Mouse (Mus musculus): ENCODE data around the gene Ndel1. TPM values are rescaled to one million over a fixed set of nuclear protein-coding genes. Genes with fewer than 3 reads are reported as not detected.

Gene Ndel1
- polyA plus RNA-seq, 1 experiment from 2014 or later: 57.4 TPM

- Histone ChIP-seq H3K36me3 (replicated peaks) (peaks cover 47% of the 10 kb centered on the region), H3K4me1 (peaks cover 14% of the 10 kb centered on the region), H3K4me3 (peak overlapping the region; percentile 99), H3K27ac (replicated peaks) (peak overlapping the region; percentile 99), H3K9me3 (no peaks in the 10 kb centered on the region), H3K27me3 (replicated peaks; ENCODE audit: low read depth, poor library complexity, severe bottlenecking) (no peaks in the 10 kb centered on the region; the same call in 1 of the 2 replicates)
- 1% methylated on average over 10 of the region's 10 CpGs for WGBS
- no peak for DNase-seq (ENCODE audit: low spot score)
Measured at GRCm38 (mm10) chr11:68902047-68902364, 30.3 kb upstream of the Ndel1 start.

- Histone ChIP-seq H3K36me3 (replicated peaks) (peaks cover 42% of the 10 kb centered on the region), H3K9me3 (no peaks in the 10 kb centered on the region), H3K27me3 (replicated peaks; ENCODE audit: low read depth, poor library complexity, severe bottlenecking) (no peaks in the 10 kb centered on the region; the same call in 1 of the 2 replicates), H3K4me3 (peak within 1 kb of the TSS; percentile 99), H3K4me1 (peaks cover 14% of the 10 kb centered on the region), H3K27ac (replicated peaks) (peak within 1 kb of the TSS; percentile 99)
- WGBS: under 1% methylated on average over 52 of the region's 52 CpGs
- peak; percentile 98 for DNase-seq (ENCODE audit: low spot score)
Measured at GRCm38 (mm10) chr11:68901351-68902046, 29.8 kb upstream of the Ndel1 start, which contains the start of gene Rpl26. Rpl26 (plus strand) TSS chr11:68901583.

GRCm38 (mm10) chr11:68900519-68901350, 29.1 kb upstream of the Ndel1 start:
- peak overlapping the region; percentile 99 for H3K4me3 ChIP-seq
- DNase-seq (ENCODE audit: low spot score): no peak
- WGBS: 24% methylated on average over 31 of the region's 31 CpGs
- H3K36me3 ChIP-seq (replicated peaks): peaks cover 35% of the 10 kb centered on the region
- H3K4me1 ChIP-seq: peaks cover 14% of the 10 kb centered on the region
- no peaks in the 10 kb centered on the region; the same call in 1 of the 2 replicates for H3K27me3 ChIP-seq (replicated peaks; ENCODE audit: low read depth, poor library complexity, severe bottlenecking)
- peak overlapping the region; percentile 99 for H3K27ac ChIP-seq (replicated peaks)
- H3K9me3 ChIP-seq: no peaks in the 10 kb centered on the region

GRCm38 (mm10) chr11:68899815-68900214, 28.2 kb upstream of the Ndel1 start:
- Histone ChIP-seq H3K4me3 (no peak overlapping the region), H3K9me3 (no peaks in the 10 kb centered on the region), H3K36me3 (replicated peaks) (peaks cover 25% of the 10 kb centered on the region), H3K4me1 (peaks cover 14% of the 10 kb centered on the region), H3K27ac (replicated peaks) (no peak overlapping the region), H3K27me3 (replicated peaks; ENCODE audit: low read depth, poor library complexity, severe bottlenecking) (no peaks in the 10 kb centered on the region; the same call in 1 of the 2 replicates)
- 87% methylated on average over 8 of the region's 8 CpGs for WGBS
- DNase-seq (ENCODE audit: low spot score): no peak

GRCm38 (mm10) chr11:68898790-68899189, 27.1 kb upstream of the Ndel1 start:
- 90% methylated on average over 6 of the region's 6 CpGs for WGBS
- Histone ChIP-seq H3K27ac (replicated peaks) (no peak overlapping the region), H3K4me3 (no peak overlapping the region), H3K36me3 (replicated peaks) (peaks cover 15% of the 10 kb centered on the region), H3K9me3 (no peaks in the 10 kb centered on the region), H3K4me1 (peaks cover 22% of the 10 kb centered on the region), H3K27me3 (replicated peaks; ENCODE audit: low read depth, poor library complexity, severe bottlenecking) (no peaks in the 10 kb centered on the region; the same call in 1 of the 2 replicates)
- no peak for DNase-seq (ENCODE audit: low spot score)

- Histone ChIP-seq H3K4me1 (peaks cover 20% of the 10 kb centered on the region), H3K27ac (replicated peaks) (no peak overlapping the region), H3K36me3 (replicated peaks) (peaks cover 6% of the 10 kb centered on the region), H3K27me3 (replicated peaks; ENCODE audit: low read depth, poor library complexity, severe bottlenecking) (no peaks in the 10 kb centered on the region; the same call in 1 of the 2 replicates), H3K4me3 (no peak overlapping the region), H3K9me3 (no peaks in the 10 kb centered on the region)
- 74% methylated on average over 6 of the region's 6 CpGs for WGBS
- no peak for DNase-seq (ENCODE audit: low spot score)
Measured at GRCm38 (mm10) chr11:68897838-68898237, 26.2 kb upstream of the Ndel1 start.

- Histone ChIP-seq H3K4me3 (no peak overlapping the region), H3K36me3 (replicated peaks) (no peaks in the 10 kb centered on the region), H3K4me1 (peaks cover 15% of the 10 kb centered on the region), H3K27ac (replicated peaks) (no peak overlapping the region), H3K27me3 (replicated peaks; ENCODE audit: low read depth, poor library complexity, severe bottlenecking) (no peaks in the 10 kb centered on the region; the same call in 1 of the 2 replicates), H3K9me3 (no peaks in the 10 kb centered on the region)
- 41% methylated on average over 4 of the region's 4 CpGs for WGBS
- no peak for DNase-seq (ENCODE audit: low spot score)
Measured at GRCm38 (mm10) chr11:68897120-68897519, 25.5 kb upstream of the Ndel1 start.

- 95% methylated on average over 5 of the region's 5 CpGs for WGBS
- no peaks in the 10 kb centered on the region for H3K36me3 ChIP-seq (replicated peaks)
- H3K4me3 ChIP-seq: no peak overlapping the region
- no peaks in the 10 kb centered on the region; the same call in 1 of the 2 replicates for H3K27me3 ChIP-seq (replicated peaks; ENCODE audit: low read depth, poor library complexity, severe bottlenecking)
- H3K4me1 ChIP-seq: peaks cover 15% of the 10 kb centered on the region
- no peak overlapping the region for H3K27ac ChIP-seq (replicated peaks)
- no peaks in the 10 kb centered on the region for H3K9me3 ChIP-seq
- DNase-seq (ENCODE audit: low spot score): no peak
Measured at GRCm38 (mm10) chr11:68896247-68896646, 24.6 kb upstream of the Ndel1 start.

- H3K9me3 ChIP-seq: no peaks in the 10 kb centered on the region
- H3K27me3 ChIP-seq (replicated peaks; ENCODE audit: low read depth, poor library complexity, severe bottlenecking): no peaks in the 10 kb centered on the region
- no peak overlapping the region for H3K4me3 ChIP-seq
- DNase-seq (ENCODE audit: low spot score): no peak
- 67% methylated on average over 12 of the region's 12 CpGs for WGBS
- H3K36me3 ChIP-seq (replicated peaks): no peaks in the 10 kb centered on the region
- H3K27ac ChIP-seq (replicated peaks): no peak overlapping the region
- peaks cover 8% of the 10 kb centered on the region for H3K4me1 ChIP-seq
Measured at GRCm38 (mm10) chr11:68893911-68894464, 22.3 kb upstream of the Ndel1 start.

GRCm38 (mm10) chr11:68892233-68892832, 20.7 kb upstream of the Ndel1 start:
- no peaks in the 10 kb centered on the region for H3K27me3 ChIP-seq (replicated peaks; ENCODE audit: low read depth, poor library complexity, severe bottlenecking)
- 77% methylated on average over 15 of the region's 15 CpGs for WGBS

GRCm38 (mm10) chr11:68891823-68892222, 20.2 kb upstream of the Ndel1 start:
- no peak for DNase-seq (ENCODE audit: low spot score)
- no peak overlapping the region for H3K27ac ChIP-seq (replicated peaks)
- H3K36me3 ChIP-seq (replicated peaks): no peaks in the 10 kb centered on the region
- H3K9me3 ChIP-seq: no peaks in the 10 kb centered on the region
- peaks cover 14% of the 10 kb centered on the region for H3K4me1 ChIP-seq
- 84% methylated on average over 5 of the region's 5 CpGs for WGBS
- no peak overlapping the region for H3K4me3 ChIP-seq
- H3K27me3 ChIP-seq (replicated peaks; ENCODE audit: low read depth, poor library complexity, severe bottlenecking): no peaks in the 10 kb centered on the region

More at GRCm38 (mm10) chr11:68892233-68892832, 20.7 kb upstream of the Ndel1 start:
- H3K9me3 ChIP-seq: no peaks in the 10 kb centered on the region
- no peak overlapping the region for H3K4me3 ChIP-seq
- no peaks in the 10 kb centered on the region for H3K36me3 ChIP-seq (replicated peaks)
- peaks cover 14% of the 10 kb centered on the region for H3K4me1 ChIP-seq
- DNase-seq (ENCODE audit: low spot score): no peak
- 0 out of 2 replicates have a peak overlapping the region, but pooled peaks have one; percentile 44 for H3K27ac ChIP-seq (replicated peaks)

- 49% methylated on average over 2 of the region's 2 CpGs for WGBS
- H3K9me3 ChIP-seq: no peaks in the 10 kb centered on the region
- H3K4me1 ChIP-seq: peaks cover 14% of the 10 kb centered on the region
- no peaks in the 10 kb centered on the region for H3K27me3 ChIP-seq (replicated peaks; ENCODE audit: low read depth, poor library complexity, severe bottlenecking)
- no peaks in the 10 kb centered on the region for H3K36me3 ChIP-seq (replicated peaks)
- H3K27ac ChIP-seq (replicated peaks): no peak overlapping the region
- DNase-seq (ENCODE audit: low spot score): no peak
- no peak overlapping the region for H3K4me3 ChIP-seq
Measured at GRCm38 (mm10) chr11:68890625-68891024, 19.0 kb upstream of the Ndel1 start.

Data from embryonic facial prominence, embryonic 10.5 days (tissue).